In the genomic region with DNA sequence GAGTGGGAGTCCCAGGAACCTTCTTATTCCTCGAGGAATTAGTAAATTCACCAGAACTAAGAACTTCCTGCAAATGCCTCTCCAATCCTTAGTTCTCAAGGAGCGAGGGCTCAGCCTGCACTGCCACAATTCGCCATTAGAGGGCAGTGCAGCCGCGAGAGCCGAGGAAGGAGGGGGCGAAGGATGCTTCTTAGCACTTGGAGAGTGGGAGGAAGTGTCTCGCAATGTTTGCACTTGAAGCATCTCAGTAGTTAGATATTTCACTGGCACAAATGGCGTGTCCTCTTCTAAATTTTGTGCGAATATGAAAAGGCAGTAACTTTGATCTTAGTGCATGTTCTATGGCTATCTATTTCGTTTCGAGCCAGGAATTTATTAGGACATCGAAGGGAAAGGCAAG, we compare ENCODE assay signal across 8 mouse cellular contexts. TPM values are rescaled to one million over a fixed set of nuclear protein-coding genes. Genes with fewer than 3 reads are reported as not detected.
DNase-seq lines count a peak whose midpoint lies in the region; ATAC-seq and TF ChIP-seq lines count a peak whose summit lies in the region.

No protein-coding gene starts in this region.

- peak; percentile 76; the same call in 1 of the 2 replicates for ATAC-seq in erythroblast, adult 5-6 weeks (replicated peaks; ENCODE audit: low FRiP score, poor library complexity, severe bottlenecking)
- ATAC-seq in lung, embryonic 16.5 days (ENCODE audit: low read depth) = peak; percentile 62; the same call in 1 of the 2 replicates

- H3K27ac ChIP-seq in CH12.LX (ENCODE audit: insufficient read depth, low read depth) = no peak overlapping the region
- no peak overlapping the region for H3K27ac ChIP-seq in lung, embryonic 16.5 days (ENCODE audit: low read length)

- no peaks in the 10 kb centered on the region for H3K27me3 ChIP-seq in CH12.LX (replicated peaks)
- H3K27me3 ChIP-seq in lung, embryonic 16.5 days (ENCODE audit: control insufficient read depth, insufficient read depth, low read depth, low read length) = no peaks in the 10 kb centered on the region

- whole genome bisulfite sequencing in lung, embryonic 16.5 days = 16% methylated on average over 13 of the region's 13 CpGs

- in situ Hi-C loops in CH12.LX (cut with MboI; ENCODE audit: low pct_ligation_motif_present, low pct_unique_long_range_greater_than_20kb, low sequenced_read_pairs) = loop anchor here (25.0 kb wide), 1 partner anchor 820 kb away; no protein-coding TSS in a partner anchor

- peak; percentile 81 for TF ChIP-seq RAD21 in CH12.LX (IDR thresholded peaks at IDR 0.05; ENCODE audit: low read depth, low read length)

- TF ChIP-seq EP300 in CH12.LX (IDR thresholded peaks at IDR 0.05; ENCODE audit: low read length) = no peak

- H3K9me3 ChIP-seq in CH12.LX (replicated peaks; ENCODE audit: low read length) = no peaks in the 10 kb centered on the region
- no peaks in the 10 kb centered on the region for H3K9me3 ChIP-seq in lung, embryonic 16.5 days (ENCODE audit: control insufficient read depth, low read length)

- peaks cover 0 to 15% of the 10 kb centered on the region in 2 experiments; a peak in 2 of 4 replicates for H3K4me1 ChIP-seq in CH12.LX (ENCODE audit: control insufficient read depth in 1 of 2, insufficient read depth in 2 of 2)
- no peaks in the 10 kb centered on the region for H3K4me1 ChIP-seq in lung, embryonic 16.5 days (replicated peaks; ENCODE audit: control insufficient read depth, insufficient read depth, low read length)

- TF ChIP-seq CTCF in CH12.LX (conservative IDR thresholded peaks at IDR 0.05 in 1 of 2, IDR thresholded peaks at IDR 0.05 in 1 of 2; ENCODE audit: low read depth in 2 of 2, low read length in 2 of 2) = peak; percentile 77 to 89

- dilution Hi-C loops in CH12.LX (cut with MboI; ENCODE audit: extremely low pct_ligation_motif_present, extremely low pct_unique_long_range_greater_than_20kb, low sequenced_read_pairs) = no loop called here

- no peak overlapping the region for H3K9ac ChIP-seq in CH12.LX (ENCODE audit: insufficient read depth, low read depth)
- H3K9ac ChIP-seq in lung, embryonic 16.5 days (ENCODE audit: low read length) = no peak overlapping the region

- no peaks in the 10 kb centered on the region for H3K79me2 ChIP-seq in CH12.LX (replicated peaks; ENCODE audit: control insufficient read depth, extremely low read depth, insufficient read depth, poor library complexity, severe bottlenecking)

- no peaks in the 10 kb centered on the region for H3K36me3 ChIP-seq in CH12.LX (replicated peaks in 1 of 2; ENCODE audit: control insufficient read depth in 1 of 2, insufficient read depth in 1 of 2, low read length in 1 of 2)
- no peaks in the 10 kb centered on the region for H3K36me3 ChIP-seq in lung, embryonic 16.5 days (ENCODE audit: control insufficient read depth, insufficient read depth, low read length)

- TF ChIP-seq POLR2A in CH12.LX (IDR thresholded peaks at IDR 0.05; ENCODE audit: low read depth, low read length) = no peak

- DNase-seq in CH12.LX (ENCODE audit: extremely low read depth) = peak; percentile 57
- DNase-seq in brain, adult 2 months (ENCODE audit: low read depth, low spot score) = peak; percentile 92
- DNase-seq in heart, postnatal 14 days = peak; percentile 74 to 86
- DNase-seq in layer of hippocampus, adult 18-20 months (ENCODE audit: low spot score in 2 of 2) = peak; percentile 73 to 89
- peak; percentile 83 for DNase-seq in ovary, postnatal 14 days (ENCODE audit: low spot score)
- peak; percentile 79 for DNase-seq in thymus, postnatal 14 days

- peak overlapping the region; percentile 85 for H3K4me2 ChIP-seq in CH12.LX (ENCODE audit: insufficient read depth, low read depth, poor library complexity, severe bottlenecking)
- H3K4me2 ChIP-seq in lung, embryonic 16.5 days (ENCODE audit: low read depth, low read length) = peak overlapping the region; percentile 25

- H3K4me3 ChIP-seq in CH12.LX (replicated peaks in 1 of 3; ENCODE audit: low read depth in 2 of 3, low read length in 2 of 3, poor library complexity in 1 of 3) = no peak overlapping the region
- peak overlapping the region; percentile 18; the same call in 1 of the 2 replicates for H3K4me3 ChIP-seq in lung, embryonic 16.5 days (ENCODE audit: low read length)

- intact Hi-C loops in heart, postnatal 14 days (cut with DNase I) = loop anchor here (5.0 kb wide), 1 partner anchor 805 kb away; no protein-coding TSS in a partner anchor

TF ChIP-seq in CH12.LX, 34 proteins besides CTCF, POLR2A, EP300 and RAD21:
- peak; percentile 65 for TF ChIP-seq SMC3 (IDR thresholded peaks at IDR 0.05; ENCODE audit: low read depth, low read length)
- 0 out of 2 replicates have a peak, but pooled peaks have one; percentile 13 for TF ChIP-seq ELF1 (IDR thresholded peaks at IDR 0.05; ENCODE audit: low read depth, low read length)
- TF ChIP-seq JUND (conservative IDR thresholded peaks at IDR 0.05; ENCODE audit: low read depth, low read length) = no peak
- TF ChIP-seq MAZ (IDR thresholded peaks at IDR 0.05; ENCODE audit: low read depth, low read length) = peak; percentile 82
- TF ChIP-seq NELFE (IDR thresholded peaks at IDR 0.05; ENCODE audit: low read depth, low read length) = no peak
TF ChIP-seq in CH12.LX: peak in this region for 3.

RNA-seq across cellular contexts. Expression of a gene that starts 59.0 kb away (rescaled TPM):
- total RNA-seq in CH12.LX (2012; rRNA removed) = 54.4 and 65.0 TPM in 2 replicates
- total RNA-seq in CH12.LX (2014; rRNA removed) = 99.9 and 111 TPM in 2 replicates
- 57.9 and 65.9 TPM in 2 replicates for polyA plus RNA-seq in CH12.LX (2012; ENCODE audit: insufficient read length, low read depth)
- 22.8 and 38.6 TPM in 2 replicates for total RNA-seq in erythroblast, adult 5-6 weeks (2015; ENCODE audit: low replicate concordance)
- 16.2 and 17.9 TPM in 2 replicates for total RNA-seq in erythroblast, adult 5-6 weeks (2017; ENCODE audit: low replicate concordance)
- total RNA-seq in heart, postnatal 14 days (2021) = 10 to 100 TPM; 23.6 to 24.8 TPM
- 10 to 100 TPM; 36.6 to 36.8 TPM for total RNA-seq in layer of hippocampus, adult 18-20 months (2021)
- polyA plus RNA-seq in lung, embryonic 16.5 days (2015; fragmentation: Nextera tagmentation; extraction: Ambion mirVana) = 46.2 and 48.4 TPM in 2 replicates
